Mouse (Mus musculus): ENCODE results near the gene 8030411F24Rik.

GRCm38 (mm10) chr2:148806696-148807095, 24.9 kb downstream of the 8030411F24Rik start:
- no peak for TF ChIP-seq CTCF (IDR thresholded peaks at IDR 0.05; ENCODE audit: borderline replicate concordance, extremely low read depth, insufficient read depth, insufficient read length)
- no peak for TF ChIP-seq POLR2A (IDR thresholded peaks at IDR 0.05; ENCODE audit: borderline replicate concordance, extremely low read depth, insufficient read depth, insufficient read length, poor library complexity, severe bottlenecking)
